ENCODE assay signal across 8 mouse cellular contexts in the genomic region with DNA sequence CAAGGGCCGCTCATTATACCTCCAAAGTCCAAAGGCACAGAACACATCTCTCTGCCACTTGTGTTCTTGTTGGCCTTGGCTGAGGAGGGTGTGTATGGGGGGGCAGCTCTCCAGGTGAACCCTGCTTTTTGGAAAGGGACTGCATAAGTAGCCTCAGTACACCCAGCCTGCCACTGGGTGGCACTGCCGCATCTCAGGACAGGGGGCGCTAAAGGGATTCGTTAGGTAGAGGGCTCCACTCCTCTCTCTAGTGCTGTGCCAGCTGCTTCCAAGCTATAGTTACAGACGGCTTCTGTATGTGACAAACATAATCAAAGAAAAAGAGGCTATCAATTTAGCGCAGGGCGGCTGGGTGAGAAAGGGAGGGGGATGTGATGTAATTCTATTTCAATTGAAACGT. TPM values are rescaled to one million over a fixed set of nuclear protein-coding genes. Genes with fewer than 3 reads are reported as not detected.
DNase-seq lines count a peak whose midpoint lies in the region; ATAC-seq and TF ChIP-seq lines count a peak whose summit lies in the region.

No protein-coding gene starts in this region.

- peak; percentile 98 for TF ChIP-seq CTCF in midbrain, postnatal 0 days (IDR thresholded peaks at IDR 0.05)

- no peak overlapping the region for H3K27ac ChIP-seq in embryonic facial prominence, embryonic 15.5 days (replicated peaks)
- no peak overlapping the region for H3K27ac ChIP-seq in limb, embryonic 13.5 days
- H3K27ac ChIP-seq in midbrain, postnatal 0 days (ENCODE audit: low read depth, low read length): no peak overlapping the region

- peak; percentile 89 for DNase-seq in A20 (ENCODE audit: low read depth, low spot score)
- DNase-seq in adrenal gland, postnatal 4 days (ENCODE audit: low spot score in 2 of 2): peak; percentile 66 to 78
- DNase-seq in heart, adult 9 months (ENCODE audit: low spot score in 2 of 2): peak; percentile 49 to 72
- peak; percentile 88 for DNase-seq in kidney, adult 9 months
- DNase-seq in midbrain, postnatal 0 days (ENCODE audit: low spot score): peak; percentile 92
- DNase-seq in spleen, postnatal 10 days (ENCODE audit: low spot score in 2 of 2): peak; percentile 74 to 87

- peaks cover 8% of the 10 kb centered on the region; the same call in 1 of the 2 replicates for H3K4me1 ChIP-seq in embryonic facial prominence, embryonic 15.5 days
- peaks cover 11% of the 10 kb centered on the region for H3K4me1 ChIP-seq in limb, embryonic 13.5 days
- H3K4me1 ChIP-seq in midbrain, postnatal 0 days (ENCODE audit: insufficient read depth, low read length): peaks cover 5% of the 10 kb centered on the region; the same call in 1 of the 2 replicates

- no peaks in the 10 kb centered on the region for H3K9me3 ChIP-seq in embryonic facial prominence, embryonic 15.5 days (replicated peaks)
- no peaks in the 10 kb centered on the region for H3K9me3 ChIP-seq in limb, embryonic 13.5 days
- H3K9me3 ChIP-seq in midbrain, postnatal 0 days (ENCODE audit: low read length): no peaks in the 10 kb centered on the region

- no peak overlapping the region for H3K4me2 ChIP-seq in embryonic facial prominence, embryonic 15.5 days (replicated peaks)
- H3K4me2 ChIP-seq in limb, embryonic 13.5 days (replicated peaks): no peak overlapping the region
- no peak overlapping the region for H3K4me2 ChIP-seq in midbrain, postnatal 0 days (ENCODE audit: low read depth, low read length, poor library complexity, severe bottlenecking)

- H3K9ac ChIP-seq in embryonic facial prominence, embryonic 15.5 days: no peak overlapping the region
- H3K9ac ChIP-seq in limb, embryonic 13.5 days: no peak overlapping the region
- no peak overlapping the region for H3K9ac ChIP-seq in midbrain, postnatal 0 days (replicated peaks; ENCODE audit: low read length, poor library complexity, severe bottlenecking)

- no peaks in the 10 kb centered on the region for H3K36me3 ChIP-seq in embryonic facial prominence, embryonic 15.5 days
- no peaks in the 10 kb centered on the region for H3K36me3 ChIP-seq in limb, embryonic 13.5 days
- no peaks in the 10 kb centered on the region for H3K36me3 ChIP-seq in midbrain, postnatal 0 days (ENCODE audit: insufficient read depth, low read length)

- ATAC-seq in embryonic facial prominence, embryonic 15.5 days (ENCODE audit: insufficient number of reproducible peaks, low FRiP score, low TSS enrichment, low read depth): peak; percentile 74
- peak; percentile 55; the same call in 1 of the 2 replicates for ATAC-seq in limb, embryonic 13.5 days (ENCODE audit: low FRiP score, low read depth)
- peak; percentile 73 for ATAC-seq in midbrain, postnatal 0 days (ENCODE audit: low FRiP score)

- whole genome bisulfite sequencing in embryonic facial prominence, embryonic 15.5 days: 2% methylated on average over 8 of the region's 8 CpGs
- 2% methylated on average over 8 of the region's 8 CpGs for WGBS in limb, embryonic 13.5 days
- 3% methylated on average over 8 of the region's 8 CpGs for WGBS in midbrain, postnatal 0 days

- H3K27me3 ChIP-seq in embryonic facial prominence, embryonic 15.5 days: peaks cover 14% of the 10 kb centered on the region
- H3K27me3 ChIP-seq in limb, embryonic 13.5 days: peaks cover 44% of the 10 kb centered on the region
- H3K27me3 ChIP-seq in midbrain, postnatal 0 days (ENCODE audit: insufficient read depth, low read length): peaks cover 9% of the 10 kb centered on the region; the same call in 1 of the 2 replicates

- no peak overlapping the region for H3K4me3 ChIP-seq in embryonic facial prominence, embryonic 15.5 days (replicated peaks)
- no peak overlapping the region for H3K4me3 ChIP-seq in limb, embryonic 13.5 days
- H3K4me3 ChIP-seq in midbrain, postnatal 0 days (ENCODE audit: low read depth, low read length): no peak overlapping the region

RNA-seq across cellular contexts. Expression of a gene that starts 16.9 kb away (rescaled TPM):
- total RNA-seq in adrenal gland, postnatal 4 days (2021): not detected
- 0.45 and 0.46 TPM in 2 replicates for polyA plus RNA-seq in embryonic facial prominence, embryonic 15.5 days (2015; fragmentation: Nextera tagmentation; extraction: Ambion mirVana)
- 0.42 TPM in 1 of 2 replicates, not detected in the other for polyA plus RNA-seq in limb, embryonic 13.5 days (2015; fragmentation: Nextera tagmentation; extraction: Ambion mirVana)
- total RNA-seq in midbrain, postnatal 0 days (2014; rRNA removed): not detected in 2 replicates
- polyA plus RNA-seq in midbrain, postnatal 0 days (2015; fragmentation: Nextera tagmentation; extraction: Ambion mirVana): 0.10 and 0.14 TPM in 2 replicates

RNA-seq across cellular contexts. Expression of a gene that starts 28.3 kb away (rescaled TPM):
- 10 to 100 TPM; 14.3 to 37.2 TPM for total RNA-seq in adrenal gland, postnatal 4 days (2021)
- polyA plus RNA-seq in embryonic facial prominence, embryonic 15.5 days (2015; fragmentation: Nextera tagmentation; extraction: Ambion mirVana): 25.9 and 33.6 TPM in 2 replicates
- polyA plus RNA-seq in limb, embryonic 13.5 days (2015; fragmentation: Nextera tagmentation; extraction: Ambion mirVana): 8.8 and 9.8 TPM in 2 replicates
- 1.6 and 1.7 TPM in 2 replicates for total RNA-seq in midbrain, postnatal 0 days (2014; rRNA removed)
- polyA plus RNA-seq in midbrain, postnatal 0 days (2015; fragmentation: Nextera tagmentation; extraction: Ambion mirVana): 1.1 and 1.2 TPM in 2 replicates

RNA-seq across cellular contexts. Expression of a gene that starts 56.9 kb away (rescaled TPM):
- 10 to 100 TPM; 90.8 to 95.2 TPM for total RNA-seq in adrenal gland, postnatal 4 days (2021)
- 25.0 and 26.4 TPM in 2 replicates for polyA plus RNA-seq in embryonic facial prominence, embryonic 15.5 days (2015; fragmentation: Nextera tagmentation; extraction: Ambion mirVana)
- 24.9 and 26.3 TPM in 2 replicates for polyA plus RNA-seq in limb, embryonic 13.5 days (2015; fragmentation: Nextera tagmentation; extraction: Ambion mirVana)
- 14.8 and 23.7 TPM in 2 replicates for total RNA-seq in midbrain, postnatal 0 days (2014; rRNA removed)
- 8.8 and 9.9 TPM in 2 replicates for polyA plus RNA-seq in midbrain, postnatal 0 days (2015; fragmentation: Nextera tagmentation; extraction: Ambion mirVana)
